Mouse (Mus musculus): ENCODE measurements around the gene Acsbg2. TPM values are rescaled to one million over a fixed set of nuclear protein-coding genes. Genes with fewer than 3 reads are reported as not detected.

Acsbg2 gene
- polyA plus RNA-seq, 1 experiment from 2014 or later = not detected

GRCm38 (mm10) chr17:56906166-56906565, 31.9 kb upstream of the Acsbg2 start:
- Histone ChIP-seq H3K27ac (ENCODE audit: low read depth) (no peak overlapping the region), H3K4me2 (no peak overlapping the region), H3K27me3 (ENCODE audit: insufficient read depth, low read length) (no peaks in the 10 kb centered on the region), H3K9me3 (ENCODE audit: low read depth, low read length) (no peaks in the 10 kb centered on the region), H3K4me3 (ENCODE audit: low read depth, low read length) (no peak overlapping the region), H3K9ac (no peak overlapping the region), H3K36me3 (ENCODE audit: insufficient read depth) (peaks cover 64% of the 10 kb centered on the region), H3K4me1 (ENCODE audit: insufficient read depth) (peaks cover 13% of the 10 kb centered on the region; the same call in 1 of the 2 replicates)
- WGBS = 81% methylated on average over 3 of the region's 3 CpGs
- DNase-seq = no peak
- TF ChIP-seq CTCF (IDR thresholded peaks at IDR 0.05; ENCODE audit: low read depth) = no peak
- no peak for ATAC-seq (ENCODE audit: insufficient read depth)

GRCm38 (mm10) chr17:56902698-56903097, 28.5 kb upstream of the Acsbg2 start:
- 84% methylated on average over 5 of the region's 5 CpGs for WGBS
- H3K27me3 ChIP-seq (ENCODE audit: insufficient read depth, low read length) = no peaks in the 10 kb centered on the region
- no peak overlapping the region for H3K4me2 ChIP-seq
- ATAC-seq (ENCODE audit: insufficient read depth) (no peak), DNase-seq (no peak)
- H3K9ac ChIP-seq = no peak overlapping the region
- no peak overlapping the region for H3K4me3 ChIP-seq (ENCODE audit: low read depth, low read length)
- H3K9me3 ChIP-seq (ENCODE audit: low read depth, low read length) = no peaks in the 10 kb centered on the region
- no peak for TF ChIP-seq CTCF (IDR thresholded peaks at IDR 0.05; ENCODE audit: low read depth)
- H3K27ac ChIP-seq (ENCODE audit: low read depth) = no peak overlapping the region
- peaks cover 84% of the 10 kb centered on the region for H3K36me3 ChIP-seq (ENCODE audit: insufficient read depth)
- peaks cover 7% of the 10 kb centered on the region; the same call in 1 of the 2 replicates for H3K4me1 ChIP-seq (ENCODE audit: insufficient read depth)

DNA sequence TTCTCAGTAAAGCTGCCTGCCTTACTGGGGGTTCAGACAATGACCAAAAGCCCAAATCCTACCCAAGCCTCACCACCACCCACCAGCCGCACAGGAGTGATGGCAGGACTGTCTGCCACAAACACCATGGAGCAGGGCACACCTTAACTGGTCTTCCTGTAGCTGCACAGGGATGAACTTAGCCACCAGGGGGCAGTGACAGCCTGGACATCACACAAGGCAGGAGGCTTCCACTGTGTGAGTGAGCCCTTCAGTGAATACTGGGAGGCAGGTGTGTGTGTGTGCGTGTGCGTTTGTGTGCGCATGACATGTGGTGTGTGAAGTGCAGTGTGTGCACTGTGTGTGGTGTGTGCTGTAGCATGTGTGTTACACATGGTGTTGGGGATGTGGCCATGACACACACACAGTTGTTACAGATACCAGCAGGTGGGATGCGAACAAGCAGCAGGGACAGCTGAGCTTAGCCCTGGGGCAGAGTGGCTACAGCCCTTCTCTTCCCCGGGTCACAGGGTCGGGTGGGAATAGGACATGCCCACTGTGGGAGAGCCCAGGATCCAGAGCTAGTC, 23.5 kb upstream of the Acsbg2 start:
- Histone ChIP-seq H3K27me3 (ENCODE audit: insufficient read depth, low read length) (no peaks in the 10 kb centered on the region), H3K27ac (ENCODE audit: low read depth) (no peak overlapping the region), H3K4me2 (no peak overlapping the region), H3K36me3 (ENCODE audit: insufficient read depth) (peaks cover 99% of the 10 kb centered on the region), H3K9me3 (ENCODE audit: low read depth, low read length) (no peaks in the 10 kb centered on the region), H3K9ac (no peak overlapping the region), H3K4me1 (ENCODE audit: insufficient read depth) (no peaks in the 10 kb centered on the region), H3K4me3 (ENCODE audit: low read depth, low read length) (no peak overlapping the region)
- WGBS = 78% methylated on average over 7 of the region's 7 CpGs
- TF ChIP-seq CTCF (IDR thresholded peaks at IDR 0.05; ENCODE audit: low read depth) = peak; percentile 97
- DNase-seq (peak; percentile 85), ATAC-seq (ENCODE audit: insufficient read depth) (peak; percentile 74; the same call in 1 of the 2 replicates)

DNA sequence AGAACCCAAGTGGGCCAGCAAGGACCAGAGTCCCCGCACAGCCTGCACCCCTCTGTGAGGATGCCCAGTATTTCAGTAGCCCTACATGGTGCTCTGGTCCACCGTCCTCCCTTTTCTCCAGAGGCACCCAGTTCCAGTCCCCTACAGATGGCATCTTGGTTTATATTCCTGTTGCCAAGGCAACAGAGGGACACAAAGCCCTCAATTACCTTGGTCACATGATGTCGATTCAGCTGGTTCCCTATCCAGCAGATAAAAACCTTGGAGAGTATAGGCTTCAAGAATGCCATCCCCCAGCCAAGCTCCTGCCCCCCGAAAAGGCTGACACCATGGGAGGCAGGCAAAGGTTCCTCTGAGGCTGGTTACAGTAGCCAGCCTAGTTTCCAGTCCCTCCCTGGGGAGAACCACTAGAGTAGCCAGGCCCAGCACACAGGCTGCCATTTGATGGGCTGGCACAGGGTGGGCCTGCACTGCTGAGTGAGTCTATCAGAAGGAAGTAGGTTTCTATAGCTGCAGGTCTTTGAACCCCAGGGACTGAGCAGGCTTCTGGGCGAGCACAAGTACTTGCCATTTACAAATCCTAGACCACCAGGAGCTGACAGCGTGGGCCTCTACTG, 22.4 kb upstream of the Acsbg2 start:
- 86% methylated on average over 6 of the region's 6 CpGs for WGBS
- DNase-seq = no peak
- TF ChIP-seq CTCF (IDR thresholded peaks at IDR 0.05; ENCODE audit: low read depth) = no peak

DNA sequence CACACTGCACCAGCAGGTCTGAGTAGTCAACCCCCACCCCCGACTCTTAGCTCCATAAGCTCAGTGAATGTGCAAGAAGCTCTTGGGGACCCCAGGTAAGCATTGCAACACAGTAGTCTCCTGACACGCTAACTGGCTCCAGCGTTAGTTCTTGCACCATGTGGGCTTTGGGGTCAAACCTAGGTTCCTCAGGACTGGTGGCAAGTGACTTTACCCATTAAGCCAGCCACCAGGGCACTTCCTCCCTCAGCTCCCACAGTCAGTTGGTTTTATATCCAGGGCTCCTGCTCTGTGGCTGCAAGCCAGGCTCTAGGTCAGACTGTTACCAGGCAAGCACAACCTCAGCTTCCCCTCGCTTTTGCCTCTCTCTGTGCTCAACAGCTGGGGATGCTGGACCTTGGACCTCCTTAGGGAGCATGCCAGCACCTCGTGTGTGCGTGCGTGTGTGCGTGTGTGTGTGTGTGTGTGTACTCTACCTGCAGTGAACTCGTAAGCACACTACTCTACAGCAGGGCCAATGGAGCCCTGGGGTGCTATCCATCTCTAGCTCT, 21.2 kb upstream of the Acsbg2 start:
- peaks cover 98% of the 10 kb centered on the region for H3K36me3 ChIP-seq (ENCODE audit: insufficient read depth)
- ATAC-seq (ENCODE audit: insufficient read depth) (no peak), DNase-seq (no peak)
- no peak overlapping the region for H3K27ac ChIP-seq (ENCODE audit: low read depth)
- no peak overlapping the region for H3K9ac ChIP-seq
- 87% methylated on average over 9 of the region's 9 CpGs for WGBS
- no peak for TF ChIP-seq CTCF (IDR thresholded peaks at IDR 0.05; ENCODE audit: low read depth)
- H3K4me2 ChIP-seq = no peak overlapping the region
- H3K9me3 ChIP-seq (ENCODE audit: low read depth, low read length) = no peaks in the 10 kb centered on the region
- H3K4me3 ChIP-seq (ENCODE audit: low read depth, low read length) = no peak overlapping the region
- no peaks in the 10 kb centered on the region for H3K27me3 ChIP-seq (ENCODE audit: insufficient read depth, low read length)
- no peaks in the 10 kb centered on the region for H3K4me1 ChIP-seq (ENCODE audit: insufficient read depth)

More for the DNA sequence above, 22.4 kb upstream of the Acsbg2 start:
- no peak overlapping the region for H3K9ac ChIP-seq
- no peaks in the 10 kb centered on the region for H3K9me3 ChIP-seq (ENCODE audit: low read depth, low read length)
- no peaks in the 10 kb centered on the region for H3K27me3 ChIP-seq (ENCODE audit: insufficient read depth, low read length)
- H3K4me1 ChIP-seq (ENCODE audit: insufficient read depth) = no peaks in the 10 kb centered on the region
- no peak overlapping the region for H3K4me2 ChIP-seq
- H3K36me3 ChIP-seq (ENCODE audit: insufficient read depth) = peaks cover 99% of the 10 kb centered on the region
- no peak overlapping the region for H3K27ac ChIP-seq (ENCODE audit: low read depth)
- no peak for ATAC-seq (ENCODE audit: insufficient read depth)
- no peak overlapping the region for H3K4me3 ChIP-seq (ENCODE audit: low read depth, low read length)

GRCm38 (mm10) chr17:56890018-56890417, 15.8 kb upstream of the Acsbg2 start:
- Histone ChIP-seq H3K4me2 (no peak overlapping the region), H3K36me3 (ENCODE audit: insufficient read depth) (peaks cover 44% of the 10 kb centered on the region), H3K9ac (no peak overlapping the region), H3K27ac (ENCODE audit: low read depth) (no peak overlapping the region), H3K9me3 (ENCODE audit: low read depth, low read length) (no peaks in the 10 kb centered on the region), H3K4me3 (ENCODE audit: low read depth, low read length) (no peak overlapping the region), H3K4me1 (ENCODE audit: insufficient read depth) (no peaks in the 10 kb centered on the region), H3K27me3 (ENCODE audit: insufficient read depth, low read length) (no peaks in the 10 kb centered on the region)
- DNase-seq (no peak), ATAC-seq (ENCODE audit: insufficient read depth) (no peak)
- no peak for TF ChIP-seq CTCF (IDR thresholded peaks at IDR 0.05; ENCODE audit: low read depth)
- WGBS = 92% methylated on average over 2 of the region's 2 CpGs

- H3K27me3 ChIP-seq (ENCODE audit: insufficient read depth, low read length) = no peaks in the 10 kb centered on the region
- H3K27ac ChIP-seq (ENCODE audit: low read depth) = no peak overlapping the region
- DNase-seq (no peak), ATAC-seq (ENCODE audit: insufficient read depth) (no peak)
- H3K4me3 ChIP-seq (ENCODE audit: low read depth, low read length) = no peak overlapping the region
- H3K9ac ChIP-seq = no peak overlapping the region
- no peaks in the 10 kb centered on the region; the same call in 1 of the 2 replicates for H3K9me3 ChIP-seq (ENCODE audit: low read depth, low read length)
- TF ChIP-seq CTCF (IDR thresholded peaks at IDR 0.05; ENCODE audit: low read depth) = peak; percentile 39
- H3K4me1 ChIP-seq (ENCODE audit: insufficient read depth) = no peaks in the 10 kb centered on the region
- peaks cover 25% of the 10 kb centered on the region for H3K36me3 ChIP-seq (ENCODE audit: insufficient read depth)
- H3K4me2 ChIP-seq = no peak overlapping the region
- 74% methylated on average over 2 of the region's 3 CpGs for WGBS
Measured at GRCm38 (mm10) chr17:56888050-56888449, 13.8 kb upstream of the Acsbg2 start.
